Mouse (Mus musculus) adrenal gland, postnatal 14 days (tissue): ENCODE data around the gene Zfp280c. TPM values are rescaled to one million over a fixed set of nuclear protein-coding genes. Genes with fewer than 3 reads are reported as not detected.

ENCODE experiments used
- microRNA-seq, 2 experiments: library from miRNA; unstranded; fragments of <30 nt; microRNA quantifications; one replicate each; pipeline ENCODE4 v1.2.0; 2021
- total RNA-seq: library from RNA; stranded (reverse); gene quantifications from 2 replicates; pipeline ENCODE4 v1.2.3, GENCODE M21; 2021

Zfp280c gene
- total RNA-seq, 1 experiment from 2014 or later: 11.5 TPM

Small RNA genes within 50 kb of the gene (microRNA-seq; reads per million reads assigned to microRNA genes)
- gene Gm27828: 0 reads per million in 2 experiments

Other genes starting within 250 kb of the Zfp280c start
- gene Elf4, start 131.4 kb downstream of the Zfp280c start, total RNA-seq: 13.9 and 18.0 TPM in 2 replicates
- 192 and 208 TPM in 2 replicates for gene Aifm1, start 80.9 kb downstream of the Zfp280c start, total RNA-seq
- 17.4 and 26.3 TPM in 2 replicates for gene Rab33a, start 75.2 kb downstream of the Zfp280c start, total RNA-seq
- 7.1 and 8.2 TPM in 2 replicates for gene Slc25a14, start 28.9 kb upstream of the Zfp280c start, total RNA-seq
- gene Gpr119, start 80.0 kb upstream of the Zfp280c start, total RNA-seq: not detected in 2 replicates
- gene Rbmx2, start 100.5 kb upstream of the Zfp280c start, total RNA-seq: 3.5 and 4.9 TPM in 2 replicates